Mouse (Mus musculus): Measurements from ENCODE around the gene Ahnak. TPM values are rescaled to one million over a fixed set of nuclear protein-coding genes. Genes with fewer than 3 reads are reported as not detected.

Gene Ahnak
- 3.5 and 4.8 TPM in 2 replicates for polyA plus RNA-seq (2015; fragmentation: Nextera tagmentation; extraction: Ambion mirVana)

DNA sequence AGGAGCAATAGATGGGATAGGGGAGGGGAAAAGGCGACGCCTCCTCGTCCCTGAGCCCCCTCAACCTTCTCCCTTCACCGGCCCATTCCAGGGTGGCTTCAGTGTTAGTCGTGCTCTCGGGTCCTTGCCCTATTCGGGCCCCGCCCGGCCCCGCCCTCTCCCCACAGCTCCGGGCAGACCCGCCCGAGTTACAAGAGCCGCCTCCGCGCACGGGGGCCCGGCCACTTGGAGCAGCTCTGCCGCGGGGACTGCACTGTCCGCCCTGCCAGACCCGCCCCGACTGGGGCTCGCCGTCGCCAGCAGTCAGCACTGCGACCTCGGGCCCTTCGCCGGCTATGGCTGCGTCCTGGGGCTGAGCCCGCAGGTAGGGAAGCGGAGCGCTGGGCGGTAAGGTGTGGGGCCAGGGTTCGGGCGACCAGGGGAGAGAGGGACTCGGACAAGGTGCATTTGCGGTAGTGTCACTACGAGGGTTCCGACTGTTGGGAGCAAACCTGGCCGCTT lies at the start of gene Ahnak:
TSS of gene Ahnak (plus strand) at position 219 of the 501 bp plus-strand sequence.
- WGBS: under 1% methylated on average over 40 of the region's 42 CpGs
- Histone ChIP-seq H3K4me2 (ENCODE audit: low read length) (peak within 1 kb of the TSS; percentile 85), H3K36me3 (ENCODE audit: control insufficient read depth, insufficient read depth, low read length) (no peaks in the 10 kb centered on the region), H3K4me3 (ENCODE audit: low read length) (peak within 1 kb of the TSS; percentile 53), H3K9me3 (ENCODE audit: control insufficient read depth, low read length) (no peaks in the 10 kb centered on the region), H3K27me3 (replicated peaks; ENCODE audit: control insufficient read depth, insufficient read depth, low read length) (peaks cover 16% of the 10 kb centered on the region), H3K4me1 (ENCODE audit: control insufficient read depth, insufficient read depth, low read depth, low read length) (peaks cover 29% of the 10 kb centered on the region), H3K9ac (ENCODE audit: low read depth, low read length) (peak within 1 kb of the TSS; percentile 64), H3K27ac (ENCODE audit: low read depth, low read length) (peak within 1 kb of the TSS; percentile 57)
- peak; percentile 40 for ATAC-seq

DNA sequence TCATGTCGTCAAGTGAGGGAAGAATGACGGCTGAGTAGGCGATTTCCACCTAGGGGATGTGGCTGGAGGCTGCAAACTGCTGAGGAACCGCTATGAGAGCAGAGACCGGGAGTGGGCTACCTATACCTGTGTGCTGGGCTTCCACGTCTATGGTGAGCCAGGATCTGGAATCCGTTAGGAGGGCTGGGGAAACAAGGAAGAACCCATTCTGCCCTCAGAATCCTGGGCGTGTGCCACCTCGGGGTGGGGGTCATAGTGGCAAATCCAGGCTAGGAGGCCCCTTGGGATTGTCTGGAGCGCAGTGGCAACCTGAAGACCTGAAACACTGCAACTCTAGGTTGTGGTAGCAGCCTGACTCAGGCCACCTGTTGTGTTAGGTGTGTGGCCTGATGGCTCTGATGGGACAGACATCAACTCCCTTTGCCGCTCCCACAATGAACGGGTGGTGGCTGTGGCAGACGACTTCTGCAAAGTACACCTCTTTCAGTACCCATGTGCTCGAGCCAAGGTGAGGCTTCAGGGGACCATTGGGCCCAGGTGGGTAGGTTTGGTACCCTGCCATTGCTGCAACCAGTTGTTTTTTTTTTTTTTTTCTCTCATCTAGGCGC lies 48.5 kb upstream of the Ahnak start:
- 80% methylated on average over 15 of the region's 15 CpGs for WGBS
- ATAC-seq: no peak
- H3K9ac ChIP-seq (ENCODE audit: low read depth, low read length): peak overlapping the region; percentile 49; the same call in 1 of the 2 replicates
- H3K4me3 ChIP-seq (ENCODE audit: low read length): no peak overlapping the region
- peaks cover 22% of the 10 kb centered on the region for H3K4me1 ChIP-seq (ENCODE audit: control insufficient read depth, insufficient read depth, low read depth, low read length)
- no peak overlapping the region for H3K27ac ChIP-seq (ENCODE audit: low read depth, low read length)
- H3K9me3 ChIP-seq (ENCODE audit: control insufficient read depth, low read length): no peaks in the 10 kb centered on the region
- H3K27me3 ChIP-seq (replicated peaks; ENCODE audit: control insufficient read depth, insufficient read depth, low read length): no peaks in the 10 kb centered on the region
- peaks cover 6% of the 10 kb centered on the region for H3K36me3 ChIP-seq (ENCODE audit: control insufficient read depth, insufficient read depth, low read length)
- peak overlapping the region; percentile 71 for H3K4me2 ChIP-seq (ENCODE audit: low read length)

GRCm38 (mm10) chr19:8941136-8941514 lies 48.0 kb upstream of the Ahnak start:
- Histone ChIP-seq H3K4me3 (ENCODE audit: low read length) (peak overlapping the region; percentile 89), H3K4me2 (ENCODE audit: low read length) (peak overlapping the region; percentile 71), H3K27ac (ENCODE audit: low read depth, low read length) (0 out of 2 replicates have a peak overlapping the region, but pooled peaks have one; percentile 9), H3K27me3 (replicated peaks; ENCODE audit: control insufficient read depth, insufficient read depth, low read length) (no peaks in the 10 kb centered on the region), H3K9me3 (ENCODE audit: control insufficient read depth, low read length) (no peaks in the 10 kb centered on the region), H3K4me1 (ENCODE audit: control insufficient read depth, insufficient read depth, low read depth, low read length) (peaks cover 22% of the 10 kb centered on the region), H3K9ac (ENCODE audit: low read depth, low read length) (peak overlapping the region; percentile 49), H3K36me3 (ENCODE audit: control insufficient read depth, insufficient read depth, low read length) (peaks cover 8% of the 10 kb centered on the region)
- 29% methylated on average over 10 of the region's 10 CpGs for WGBS
- peak; percentile 38 for ATAC-seq

DNA sequence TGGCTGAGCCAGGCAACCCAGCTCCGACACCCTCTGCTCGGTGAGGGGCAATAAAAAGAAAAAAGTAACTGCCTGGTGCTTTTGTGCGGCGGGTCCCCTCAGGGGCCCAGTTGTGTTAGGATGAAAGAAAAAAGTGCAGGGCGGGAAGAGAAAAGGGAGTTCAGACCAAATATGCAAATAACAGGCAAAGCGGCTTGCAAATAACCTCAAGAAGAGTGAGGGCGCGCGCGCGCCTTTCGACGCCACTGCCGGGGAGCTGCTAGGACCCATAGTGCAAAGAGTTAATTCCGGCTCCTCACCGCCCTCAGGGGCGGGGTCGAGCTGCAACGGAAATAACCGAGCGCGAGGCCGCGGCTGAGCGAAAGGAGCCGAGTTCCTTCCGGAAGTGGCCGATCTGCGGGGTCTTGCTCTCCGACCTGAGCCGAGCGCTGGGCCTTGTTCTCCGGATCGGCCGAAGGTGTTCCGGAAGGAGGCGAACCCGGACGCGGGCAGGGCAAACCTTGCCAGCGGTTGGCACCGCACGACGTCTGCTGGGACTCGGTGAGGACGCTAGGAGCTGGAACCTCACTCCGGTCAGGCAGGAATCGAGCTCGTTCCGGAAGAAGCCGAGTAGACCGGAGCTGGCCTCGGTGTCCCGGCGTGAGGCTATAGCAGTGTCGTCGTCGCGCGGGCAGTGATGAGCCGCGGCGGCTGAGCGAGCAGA lies 47.4 kb upstream of the Ahnak start, which contains the start of gene Mta2:
TSS of gene Mta2 (plus strand) at position 361 of the 703 bp plus-strand sequence.
- H3K36me3 ChIP-seq (ENCODE audit: control insufficient read depth, insufficient read depth, low read length): peaks cover 12% of the 10 kb centered on the region
- peak; percentile 96 for ATAC-seq
- peaks cover 22% of the 10 kb centered on the region for H3K4me1 ChIP-seq (ENCODE audit: control insufficient read depth, insufficient read depth, low read depth, low read length)
- H3K27me3 ChIP-seq (replicated peaks; ENCODE audit: control insufficient read depth, insufficient read depth, low read length): no peaks in the 10 kb centered on the region
- peak within 1 kb of the TSS; percentile 97 for H3K9ac ChIP-seq (ENCODE audit: low read depth, low read length)
- peak within 1 kb of the TSS; percentile 97 for H3K27ac ChIP-seq (ENCODE audit: low read depth, low read length)
- peak within 1 kb of the TSS; percentile 89 for H3K4me3 ChIP-seq (ENCODE audit: low read length)
- WGBS: under 1% methylated on average over 64 of the region's 64 CpGs
- H3K9me3 ChIP-seq (ENCODE audit: control insufficient read depth, low read length): no peaks in the 10 kb centered on the region
- H3K4me2 ChIP-seq (ENCODE audit: low read length): peak within 1 kb of the TSS; percentile 71

DNA sequence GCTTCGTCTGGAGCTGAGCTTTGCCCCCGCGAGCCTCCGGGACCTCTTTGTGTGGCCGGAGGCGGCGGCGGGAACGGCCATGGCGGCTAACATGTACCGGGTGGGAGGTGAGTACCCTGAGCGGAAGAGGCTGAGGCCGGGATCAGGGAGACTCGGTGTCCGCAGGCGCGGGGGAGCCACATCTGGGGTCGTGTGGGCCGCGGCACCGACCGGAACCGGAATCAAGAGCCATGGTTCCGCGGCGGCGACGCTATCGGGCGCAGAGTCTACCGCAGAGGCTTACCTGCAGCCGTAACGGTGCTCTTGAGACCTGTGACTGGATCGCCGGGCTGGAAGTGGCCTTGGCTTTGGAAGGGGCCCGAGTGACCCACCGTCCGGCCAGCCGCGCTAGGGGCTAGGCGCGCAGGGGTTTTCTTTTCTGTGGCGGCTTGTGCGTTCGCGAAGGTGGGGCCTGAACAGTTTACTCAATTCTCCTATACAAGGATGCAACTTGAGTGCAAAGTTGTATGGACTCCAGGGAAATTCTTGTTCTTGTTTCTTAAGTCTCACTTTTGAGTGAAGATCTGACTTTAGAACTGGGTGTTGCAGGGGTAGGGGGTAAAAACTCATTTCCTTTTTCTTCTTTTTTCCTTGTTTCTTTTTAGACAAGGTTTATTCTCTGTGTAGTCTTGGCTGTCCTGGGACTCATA lies 46.7 kb upstream of the Ahnak start:
- Histone ChIP-seq H3K4me1 (ENCODE audit: control insufficient read depth, insufficient read depth, low read depth, low read length) (peaks cover 22% of the 10 kb centered on the region), H3K9me3 (ENCODE audit: control insufficient read depth, low read length) (no peaks in the 10 kb centered on the region), H3K9ac (ENCODE audit: low read depth, low read length) (peak overlapping the region; percentile 97), H3K36me3 (ENCODE audit: control insufficient read depth, insufficient read depth, low read length) (peaks cover 18% of the 10 kb centered on the region), H3K4me3 (ENCODE audit: low read length) (peak overlapping the region; percentile 89), H3K4me2 (ENCODE audit: low read length) (peak overlapping the region; percentile 71), H3K27me3 (replicated peaks; ENCODE audit: control insufficient read depth, insufficient read depth, low read length) (no peaks in the 10 kb centered on the region), H3K27ac (ENCODE audit: low read depth, low read length) (peak overlapping the region; percentile 97)
- peak; percentile 65 for ATAC-seq
- under 1% methylated on average over 41 of the region's 46 CpGs for WGBS

DNA sequence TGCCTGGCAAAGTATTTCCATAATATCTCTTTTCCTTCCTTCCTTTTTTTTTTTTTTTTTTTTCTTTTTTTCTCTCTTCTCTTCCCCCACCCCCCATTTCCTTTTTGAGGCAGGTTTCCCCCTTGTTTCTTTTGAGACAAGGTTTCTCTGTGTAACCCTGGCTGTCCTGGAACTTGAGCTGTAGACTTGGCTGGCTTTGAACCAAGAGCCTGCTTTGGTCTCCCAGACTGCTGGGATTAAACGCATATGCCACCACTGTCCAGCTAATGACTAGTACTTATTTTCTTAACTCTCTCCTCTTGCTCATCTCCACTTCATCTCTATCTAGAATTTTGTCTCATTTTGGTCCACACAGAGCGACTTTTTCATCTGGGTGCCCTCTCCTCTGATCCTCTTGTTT lies 46.0 kb upstream of the Ahnak start:
- Histone ChIP-seq H3K4me2 (ENCODE audit: low read length) (peak overlapping the region; percentile 71), H3K36me3 (ENCODE audit: control insufficient read depth, insufficient read depth, low read length) (peaks cover 25% of the 10 kb centered on the region), H3K9me3 (ENCODE audit: control insufficient read depth, low read length) (no peaks in the 10 kb centered on the region), H3K9ac (ENCODE audit: low read depth, low read length) (peak overlapping the region; percentile 97), H3K27ac (ENCODE audit: low read depth, low read length) (no peak overlapping the region), H3K27me3 (replicated peaks; ENCODE audit: control insufficient read depth, insufficient read depth, low read length) (no peaks in the 10 kb centered on the region), H3K4me3 (ENCODE audit: low read length) (peak overlapping the region; percentile 89), H3K4me1 (ENCODE audit: control insufficient read depth, insufficient read depth, low read depth, low read length) (peaks cover 22% of the 10 kb centered on the region)
- WGBS: 74% methylated on average over 2 of the region's 2 CpGs
- ATAC-seq: no peak

DNA sequence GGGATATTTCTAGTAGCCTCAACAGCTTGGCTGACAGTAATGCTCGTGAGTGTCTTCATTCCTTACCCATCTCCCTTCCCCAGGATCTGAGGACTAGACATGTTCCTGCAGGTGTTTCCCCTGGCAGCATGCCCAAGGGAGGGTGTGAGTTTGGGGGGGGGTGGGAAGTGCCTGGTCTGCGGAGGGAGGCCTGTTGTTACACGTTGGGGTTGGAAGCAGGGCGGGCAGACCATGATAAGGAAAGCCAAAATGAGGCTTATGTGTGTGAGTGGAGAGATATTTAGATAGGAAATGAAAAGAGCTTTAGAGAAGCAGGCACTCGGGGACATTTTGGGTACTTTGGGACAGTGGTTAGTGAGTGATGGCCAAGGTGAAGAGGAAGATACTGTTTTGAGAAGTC lies 45.0 kb upstream of the Ahnak start:
- peaks cover 34% of the 10 kb centered on the region for H3K36me3 ChIP-seq (ENCODE audit: control insufficient read depth, insufficient read depth, low read length)
- no peak for ATAC-seq
- H3K9ac ChIP-seq (ENCODE audit: low read depth, low read length): no peak overlapping the region
- no peak overlapping the region for H3K27ac ChIP-seq (ENCODE audit: low read depth, low read length)
- H3K4me2 ChIP-seq (ENCODE audit: low read length): no peak overlapping the region
- H3K4me3 ChIP-seq (ENCODE audit: low read length): no peak overlapping the region
- 67% methylated on average over 5 of the region's 5 CpGs for WGBS
- H3K27me3 ChIP-seq (replicated peaks; ENCODE audit: control insufficient read depth, insufficient read depth, low read length): no peaks in the 10 kb centered on the region
- no peaks in the 10 kb centered on the region for H3K9me3 ChIP-seq (ENCODE audit: control insufficient read depth, low read length)
- H3K4me1 ChIP-seq (ENCODE audit: control insufficient read depth, insufficient read depth, low read depth, low read length): peaks cover 22% of the 10 kb centered on the region

DNA sequence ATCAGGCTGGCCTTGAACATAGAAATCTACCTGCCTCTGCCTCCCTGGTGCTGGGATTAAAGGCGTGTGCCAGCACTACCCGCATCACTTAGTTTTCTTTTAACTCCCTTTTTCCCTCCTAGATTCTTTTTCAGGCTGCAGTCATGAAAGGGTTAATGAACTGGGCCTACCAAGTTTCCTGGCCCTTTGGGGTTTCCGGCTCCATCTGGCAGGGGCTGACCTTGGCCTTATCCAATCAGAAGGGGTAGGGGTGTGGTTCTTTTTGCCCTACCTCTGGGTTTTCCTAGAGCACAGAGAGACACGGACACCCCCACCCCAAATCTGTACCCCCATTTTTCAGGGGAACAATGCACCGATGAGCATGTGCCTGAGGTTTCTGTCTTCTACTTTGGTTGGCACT lies 44.3 kb upstream of the Ahnak start:
- no peak for ATAC-seq
- Histone ChIP-seq H3K27me3 (replicated peaks; ENCODE audit: control insufficient read depth, insufficient read depth, low read length) (no peaks in the 10 kb centered on the region), H3K4me3 (ENCODE audit: low read length) (peak overlapping the region; percentile 13; the same call in 1 of the 2 replicates), H3K36me3 (ENCODE audit: control insufficient read depth, insufficient read depth, low read length) (peaks cover 39% of the 10 kb centered on the region), H3K9ac (ENCODE audit: low read depth, low read length) (peak overlapping the region; percentile 33; the same call in 1 of the 2 replicates), H3K4me2 (ENCODE audit: low read length) (peak overlapping the region; percentile 38), H3K27ac (ENCODE audit: low read depth, low read length) (no peak overlapping the region), H3K9me3 (ENCODE audit: control insufficient read depth, low read length) (no peaks in the 10 kb centered on the region), H3K4me1 (ENCODE audit: control insufficient read depth, insufficient read depth, low read depth, low read length) (peaks cover 22% of the 10 kb centered on the region)
- 32% methylated on average over 5 of the region's 5 CpGs for WGBS

Measured in hindbrain, embryonic 16.5 days (tissue).